ENCODE assay signal across 8 mouse cellular contexts in genomic region chr12:69790530-69791505, GRCm38 (mm10). TPM values are rescaled to one million over a fixed set of nuclear protein-coding genes. Genes with fewer than 3 reads are reported as not detected.
DNase-seq lines count a peak whose midpoint lies in the region; ATAC-seq lines count a peak whose summit lies in the region.

Cdkl1 (minus strand) TSS chr12:69791267.

- peaks cover 10% of the 10 kb centered on the region; the same call in 1 of the 2 replicates for H3K27me3 ChIP-seq in hindbrain, embryonic 12.5 days

- WGBS in hindbrain, embryonic 12.5 days, result 1% methylated on average over 45 of the region's 45 CpGs

- H3K4me1 ChIP-seq in hindbrain, embryonic 12.5 days, result peaks cover 13% of the 10 kb centered on the region

- no peak within 1 kb of the TSS for H3K27ac ChIP-seq in hindbrain, embryonic 12.5 days

- H3K36me3 ChIP-seq in hindbrain, embryonic 12.5 days, result no peaks in the 10 kb centered on the region

- ATAC-seq in hindbrain, embryonic 12.5 days (ENCODE audit: low FRiP score), result peak; percentile 84

- H3K9me3 ChIP-seq in hindbrain, embryonic 12.5 days (replicated peaks), result no peaks in the 10 kb centered on the region

- peak within 1 kb of the TSS; percentile 53 for H3K4me3 ChIP-seq in hindbrain, embryonic 12.5 days

- peak within 1 kb of the TSS; percentile 62 for H3K9ac ChIP-seq in hindbrain, embryonic 12.5 days

- DNase-seq in WW6 (ENCODE audit: low read depth, low spot score), result peak; percentile 13
- peak; percentile 78 to 81 for DNase-seq in cerebellum, postnatal 25 days
- DNase-seq in frontal cortex, postnatal 25 days (ENCODE audit: low spot score in 2 of 2), result peak; percentile 47 to 54
- DNase-seq in layer of hippocampus, postnatal 25 days (ENCODE audit: extremely low spot score in 1 of 2, low spot score in 1 of 2), result peak; percentile 55 to 72
- DNase-seq in lung, postnatal 10 days, result peak; percentile 79
- DNase-seq in ovary, postnatal 14 days (ENCODE audit: low spot score), result peak; percentile 54
- peak; percentile 49 to 54 for DNase-seq in thymus, postnatal 10 days (ENCODE audit: low spot score in 2 of 2)

- peak within 1 kb of the TSS; percentile 98 for H3K4me2 ChIP-seq in hindbrain, embryonic 12.5 days (replicated peaks)

RNA-seq across cellular contexts. Expression of gene Cdkl1, which starts in this region (rescaled TPM):
- polyA plus RNA-seq in hindbrain, embryonic 12.5 days (2016; fragmentation: Nextera tagmentation; extraction: Ambion mirVana), result 1.5 and 1.6 TPM in 2 replicates
- total RNA-seq in layer of hippocampus, postnatal 25 days (2021), result 10 to 100 TPM; 20.5 to 20.9 TPM

Comparison
In these comparisons a context has a peak if more than half of its experiments do, and no peak if none do; other contexts are left out.
1. DNase-seq: peak in every context shown above with its lines; median percentile 80 in cerebellum, postnatal 25 days; 79 in lung, postnatal 10 days; 64 in layer of hippocampus, postnatal 25 days; 54 in ovary, postnatal 14 days; 52 in thymus, postnatal 10 days; 50 in frontal cortex, postnatal 25 days; 13 in WW6.